Mouse (Mus musculus): ENCODE results near the gene Grm1. TPM values are rescaled to one million over a fixed set of nuclear protein-coding genes. Genes with fewer than 3 reads are reported as not detected.

Grm1 gene
- polyA plus RNA-seq, 1 experiment, result 1.2 TPM

DNA sequence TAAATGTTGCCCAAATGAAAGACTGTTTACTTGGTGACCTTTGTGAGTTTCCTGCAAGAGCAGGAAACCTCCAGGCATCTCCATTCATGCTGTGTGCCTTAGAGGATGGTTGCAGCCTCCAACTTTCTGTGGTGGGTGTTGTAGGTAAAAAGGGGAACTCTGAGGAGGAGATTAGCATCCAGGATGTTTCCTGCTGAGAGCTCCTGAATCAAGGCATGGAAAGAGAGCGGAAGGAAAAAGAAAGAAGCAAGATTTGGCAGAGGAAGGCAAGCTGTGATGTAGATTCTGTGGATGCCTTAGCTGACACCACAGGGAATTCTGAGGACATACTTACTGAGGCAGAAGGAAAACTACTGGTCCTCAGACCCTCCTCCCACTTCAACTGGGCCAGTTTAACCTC is 85.4 kb downstream of the Grm1 start:
- Histone ChIP-seq H3K4me1 (replicated peaks; ENCODE audit: control insufficient read depth, insufficient read depth, low read length) (no peaks in the 10 kb centered on the region), H3K27me3 (ENCODE audit: control insufficient read depth, insufficient read depth, low read length) (no peaks in the 10 kb centered on the region), H3K27ac (ENCODE audit: control insufficient read depth, insufficient read depth, low read length) (no peak overlapping the region), H3K4me3 (ENCODE audit: control insufficient read depth, insufficient read depth, low read length) (no peak overlapping the region), H3K36me3 (ENCODE audit: control insufficient read depth, insufficient read depth, low read length) (no peaks in the 10 kb centered on the region)
- TF ChIP-seq POLR2A (IDR thresholded peaks at IDR 0.05; ENCODE audit: control insufficient read depth, extremely low read depth, insufficient read depth, low read length, poor library complexity), result no peak
- TF ChIP-seq CTCF (IDR thresholded peaks at IDR 0.05; ENCODE audit: borderline replicate concordance, control insufficient read depth, extremely low read depth, insufficient read depth, low read length, poor library complexity), result no peak
- WGBS, result 82% methylated on average over 1 of the region's 1 CpGs
- no peak for DNase-seq

DNA sequence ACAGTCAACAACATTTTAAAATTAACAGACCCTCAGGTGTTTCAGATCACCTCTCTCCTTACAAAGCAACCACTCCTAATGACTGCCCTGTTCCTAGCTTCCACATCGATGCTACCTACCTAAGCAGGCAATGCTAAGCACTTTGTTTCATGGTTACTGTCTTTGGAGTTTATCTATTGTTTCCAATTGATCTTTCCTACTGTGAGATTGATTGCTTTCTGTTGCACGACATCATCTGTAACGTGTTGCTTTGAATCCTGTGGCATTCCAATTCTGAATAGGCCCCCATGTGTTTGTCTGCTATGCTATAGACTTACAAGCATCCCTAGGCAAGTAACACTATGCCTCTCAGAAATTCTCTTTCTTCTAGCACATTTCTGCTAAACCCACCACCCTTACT is 90.4 kb downstream of the Grm1 start:
- no peak overlapping the region for H3K27ac ChIP-seq (ENCODE audit: control insufficient read depth, insufficient read depth, low read length)
- H3K36me3 ChIP-seq (ENCODE audit: control insufficient read depth, insufficient read depth, low read length), result no peaks in the 10 kb centered on the region
- H3K4me1 ChIP-seq (replicated peaks; ENCODE audit: control insufficient read depth, insufficient read depth, low read length), result no peaks in the 10 kb centered on the region
- H3K27me3 ChIP-seq (ENCODE audit: control insufficient read depth, insufficient read depth, low read length), result no peaks in the 10 kb centered on the region
- H3K4me3 ChIP-seq (ENCODE audit: control insufficient read depth, insufficient read depth, low read length), result no peak overlapping the region
- 87% methylated on average over 3 of the region's 3 CpGs for WGBS
- DNase-seq, result no peak
- no peak for TF ChIP-seq CTCF (IDR thresholded peaks at IDR 0.05; ENCODE audit: borderline replicate concordance, control insufficient read depth, extremely low read depth, insufficient read depth, low read length, poor library complexity)
- no peak for TF ChIP-seq POLR2A (IDR thresholded peaks at IDR 0.05; ENCODE audit: control insufficient read depth, extremely low read depth, insufficient read depth, low read length, poor library complexity)

DNA sequence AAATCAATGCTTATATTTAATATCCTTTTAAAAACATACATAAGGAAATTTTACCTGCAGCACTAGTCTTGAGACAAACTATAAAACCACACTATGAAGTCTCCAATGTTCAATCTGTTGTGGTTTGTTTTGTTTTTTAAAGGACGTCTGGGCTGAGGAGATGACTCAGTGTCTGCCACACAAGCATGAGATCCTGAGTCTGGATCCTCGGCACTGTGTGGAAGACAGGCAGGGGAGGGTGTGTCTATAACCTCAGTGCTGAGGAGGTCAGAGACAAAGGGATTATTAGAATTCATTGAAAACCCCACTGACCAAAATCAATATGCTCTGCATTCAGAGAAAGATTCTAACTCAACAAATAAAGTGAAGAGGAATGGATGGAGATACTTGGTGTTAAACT is 110.8 kb downstream of the Grm1 start:
- H3K4me1 ChIP-seq (replicated peaks; ENCODE audit: control insufficient read depth, insufficient read depth, low read length), result no peaks in the 10 kb centered on the region
- no peaks in the 10 kb centered on the region for H3K36me3 ChIP-seq (ENCODE audit: control insufficient read depth, insufficient read depth, low read length)
- no peak overlapping the region for H3K4me3 ChIP-seq (ENCODE audit: control insufficient read depth, insufficient read depth, low read length)
- TF ChIP-seq CTCF (IDR thresholded peaks at IDR 0.05; ENCODE audit: borderline replicate concordance, control insufficient read depth, extremely low read depth, insufficient read depth, low read length, poor library complexity) (no peak), POLR2A (IDR thresholded peaks at IDR 0.05; ENCODE audit: control insufficient read depth, extremely low read depth, insufficient read depth, low read length, poor library complexity) (no peak)
- no peak for DNase-seq
- WGBS, result 84% methylated on average over 2 of the region's 2 CpGs
- no peaks in the 10 kb centered on the region for H3K27me3 ChIP-seq (ENCODE audit: control insufficient read depth, insufficient read depth, low read length)
- H3K27ac ChIP-seq (ENCODE audit: control insufficient read depth, insufficient read depth, low read length), result no peak overlapping the region

DNA sequence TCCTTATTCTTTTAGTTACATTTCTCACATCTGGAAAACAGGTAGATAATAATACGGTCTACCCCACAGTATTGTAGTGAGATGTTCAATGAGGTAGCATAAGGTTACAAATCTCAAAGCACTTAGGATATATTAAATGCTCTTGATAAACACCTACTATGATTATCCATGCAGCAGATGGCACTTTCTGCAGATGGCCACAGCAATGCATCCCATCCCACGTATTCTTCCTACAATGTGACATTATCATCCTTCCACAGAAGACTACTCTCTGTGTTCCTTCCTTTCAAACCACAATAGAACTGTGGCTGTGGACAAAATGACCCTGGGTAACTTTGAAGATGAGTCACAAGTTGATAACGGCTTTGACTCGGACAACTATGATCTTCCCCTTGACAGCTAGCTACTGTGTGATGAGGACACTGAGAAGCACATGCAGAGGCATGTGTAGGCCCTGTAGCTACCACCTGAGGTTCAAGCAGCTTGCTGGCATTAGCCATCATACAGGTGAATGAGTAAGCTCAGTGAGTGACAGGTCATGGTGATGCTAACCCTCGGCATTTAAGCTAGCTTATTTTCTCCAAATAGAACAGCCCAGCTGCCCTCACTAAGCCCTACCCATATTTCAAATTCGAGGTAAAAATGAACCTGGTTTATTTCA is 117.5 kb downstream of the Grm1 start:
- no peak overlapping the region for H3K27ac ChIP-seq (ENCODE audit: control insufficient read depth, insufficient read depth, low read length)
- H3K27me3 ChIP-seq (ENCODE audit: control insufficient read depth, insufficient read depth, low read length), result no peaks in the 10 kb centered on the region
- no peak for DNase-seq
- TF ChIP-seq POLR2A (IDR thresholded peaks at IDR 0.05; ENCODE audit: control insufficient read depth, extremely low read depth, insufficient read depth, low read length, poor library complexity) (no peak), CTCF (IDR thresholded peaks at IDR 0.05; ENCODE audit: borderline replicate concordance, control insufficient read depth, extremely low read depth, insufficient read depth, low read length, poor library complexity) (no peak)
- 85% methylated on average over 6 of the region's 6 CpGs for WGBS
- no peaks in the 10 kb centered on the region for H3K4me1 ChIP-seq (replicated peaks; ENCODE audit: control insufficient read depth, insufficient read depth, low read length)
- no peaks in the 10 kb centered on the region for H3K36me3 ChIP-seq (ENCODE audit: control insufficient read depth, insufficient read depth, low read length)
- H3K4me3 ChIP-seq (ENCODE audit: control insufficient read depth, insufficient read depth, low read length), result no peak overlapping the region

DNA sequence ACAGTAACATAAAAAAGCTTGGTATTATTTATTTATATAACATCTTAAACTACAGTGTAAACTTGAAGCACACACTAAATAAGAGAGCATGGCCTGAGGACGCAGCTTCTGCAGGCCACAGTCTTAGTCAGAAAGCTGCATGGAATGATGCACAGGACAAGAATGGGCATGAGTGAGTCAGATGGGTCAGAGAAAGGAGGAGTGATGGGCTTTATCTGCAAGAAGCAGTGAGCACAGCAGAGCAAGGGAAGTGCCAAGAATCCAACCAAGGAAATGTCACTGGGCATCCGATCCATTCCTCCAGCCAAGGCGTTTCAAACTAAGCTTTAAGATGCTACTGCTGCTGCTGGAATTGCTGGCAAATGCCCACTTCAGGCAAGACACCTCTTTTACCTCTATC is 131.6 kb downstream of the Grm1 start:
- Histone ChIP-seq H3K4me3 (ENCODE audit: control insufficient read depth, insufficient read depth, low read length) (no peak overlapping the region), H3K4me1 (replicated peaks; ENCODE audit: control insufficient read depth, insufficient read depth, low read length) (no peaks in the 10 kb centered on the region), H3K27ac (ENCODE audit: control insufficient read depth, insufficient read depth, low read length) (no peak overlapping the region), H3K27me3 (ENCODE audit: control insufficient read depth, insufficient read depth, low read length) (no peaks in the 10 kb centered on the region), H3K36me3 (ENCODE audit: control insufficient read depth, insufficient read depth, low read length) (no peaks in the 10 kb centered on the region)
- WGBS, result 91% methylated on average over 3 of the region's 3 CpGs
- no peak for TF ChIP-seq CTCF (IDR thresholded peaks at IDR 0.05; ENCODE audit: borderline replicate concordance, control insufficient read depth, extremely low read depth, insufficient read depth, low read length, poor library complexity)
- no peak for TF ChIP-seq POLR2A (IDR thresholded peaks at IDR 0.05; ENCODE audit: control insufficient read depth, extremely low read depth, insufficient read depth, low read length, poor library complexity)
- no peak for DNase-seq

DNA sequence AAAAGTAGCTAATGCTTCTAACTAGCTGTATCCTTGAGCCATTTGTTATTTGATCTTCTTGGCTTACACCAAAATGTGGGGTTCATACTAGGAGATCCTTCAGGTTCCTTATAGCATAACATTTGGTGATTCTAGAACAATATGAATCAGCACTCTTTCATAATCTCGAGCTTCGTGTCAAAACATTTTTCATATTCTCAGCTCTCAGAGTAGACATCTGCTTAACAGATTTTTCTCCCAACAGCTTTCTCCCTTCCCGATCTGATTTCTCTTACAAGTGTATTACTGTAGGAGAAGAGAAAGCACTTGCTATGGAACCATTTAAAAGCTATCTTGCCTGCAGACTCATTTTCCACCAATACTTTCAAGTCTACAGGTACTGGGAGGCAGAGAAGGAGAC is 133.0 kb downstream of the Grm1 start:
- WGBS, result 93% methylated on average over 3 of the region's 3 CpGs
- DNase-seq, result no peak
- Histone ChIP-seq H3K4me1 (replicated peaks; ENCODE audit: control insufficient read depth, insufficient read depth, low read length) (no peaks in the 10 kb centered on the region), H3K4me3 (ENCODE audit: control insufficient read depth, insufficient read depth, low read length) (no peak overlapping the region), H3K27ac (ENCODE audit: control insufficient read depth, insufficient read depth, low read length) (no peak overlapping the region), H3K36me3 (ENCODE audit: control insufficient read depth, insufficient read depth, low read length) (no peaks in the 10 kb centered on the region), H3K27me3 (ENCODE audit: control insufficient read depth, insufficient read depth, low read length) (no peaks in the 10 kb centered on the region)
- TF ChIP-seq POLR2A (IDR thresholded peaks at IDR 0.05; ENCODE audit: control insufficient read depth, extremely low read depth, insufficient read depth, low read length, poor library complexity), result no peak

DNA sequence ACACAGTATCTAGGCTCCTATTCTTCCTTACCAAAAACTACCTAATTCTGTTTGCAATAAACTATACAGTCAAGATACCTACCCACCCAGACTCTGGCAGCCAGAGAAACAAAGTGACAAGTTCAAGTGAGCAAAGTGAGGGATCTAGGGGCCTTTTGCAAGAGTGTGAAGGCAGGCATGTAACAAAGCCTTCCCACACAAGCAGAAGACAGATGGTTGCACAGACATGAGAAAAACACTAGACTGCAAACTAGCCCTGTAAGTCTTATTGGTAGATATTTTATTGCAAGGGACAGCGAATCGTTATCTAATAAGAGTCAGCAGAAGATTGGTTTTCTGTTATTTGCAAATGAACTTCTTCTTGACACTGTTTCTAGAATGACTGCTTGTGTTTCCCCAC is 134.6 kb downstream of the Grm1 start:
- no peaks in the 10 kb centered on the region for H3K4me1 ChIP-seq (replicated peaks; ENCODE audit: control insufficient read depth, insufficient read depth, low read length)
- H3K27me3 ChIP-seq (ENCODE audit: control insufficient read depth, insufficient read depth, low read length), result no peaks in the 10 kb centered on the region
- H3K27ac ChIP-seq (ENCODE audit: control insufficient read depth, insufficient read depth, low read length), result no peak overlapping the region
- WGBS, result 96% methylated on average over 2 of the region's 2 CpGs
- H3K4me3 ChIP-seq (ENCODE audit: control insufficient read depth, insufficient read depth, low read length), result no peak overlapping the region
- DNase-seq, result no peak
- H3K36me3 ChIP-seq (ENCODE audit: control insufficient read depth, insufficient read depth, low read length), result no peaks in the 10 kb centered on the region
- TF ChIP-seq CTCF (IDR thresholded peaks at IDR 0.05; ENCODE audit: borderline replicate concordance, control insufficient read depth, extremely low read depth, insufficient read depth, low read length, poor library complexity), result no peak
- TF ChIP-seq POLR2A (IDR thresholded peaks at IDR 0.05; ENCODE audit: control insufficient read depth, extremely low read depth, insufficient read depth, low read length, poor library complexity), result no peak
